Mouse (Mus musculus) T-helper 2 cell (primary cell): ENCODE measurements around the gene Tuba1c.
"Not testable (repeated sequence)": the region's sequence is repeated elsewhere in the genome, so short reads cannot be mapped to it uniquely, and the experiment has no call there.

Experiments
- in situ Hi-C: fragments of 300-600 bp; cut with MboI, MseI; formaldehyde crosslinking; loops from one replicate; pipeline ENCODE4 v1.15.1; 2025; ENCODE audit warnings: high pct_unique_total_duplicates

The Tuba1c gene

GRCm38 (mm10) chr15:99028874-99029458 lies 725 bp upstream of the Tuba1c start:
- in situ Hi-C loops: no loop called here

DNA sequence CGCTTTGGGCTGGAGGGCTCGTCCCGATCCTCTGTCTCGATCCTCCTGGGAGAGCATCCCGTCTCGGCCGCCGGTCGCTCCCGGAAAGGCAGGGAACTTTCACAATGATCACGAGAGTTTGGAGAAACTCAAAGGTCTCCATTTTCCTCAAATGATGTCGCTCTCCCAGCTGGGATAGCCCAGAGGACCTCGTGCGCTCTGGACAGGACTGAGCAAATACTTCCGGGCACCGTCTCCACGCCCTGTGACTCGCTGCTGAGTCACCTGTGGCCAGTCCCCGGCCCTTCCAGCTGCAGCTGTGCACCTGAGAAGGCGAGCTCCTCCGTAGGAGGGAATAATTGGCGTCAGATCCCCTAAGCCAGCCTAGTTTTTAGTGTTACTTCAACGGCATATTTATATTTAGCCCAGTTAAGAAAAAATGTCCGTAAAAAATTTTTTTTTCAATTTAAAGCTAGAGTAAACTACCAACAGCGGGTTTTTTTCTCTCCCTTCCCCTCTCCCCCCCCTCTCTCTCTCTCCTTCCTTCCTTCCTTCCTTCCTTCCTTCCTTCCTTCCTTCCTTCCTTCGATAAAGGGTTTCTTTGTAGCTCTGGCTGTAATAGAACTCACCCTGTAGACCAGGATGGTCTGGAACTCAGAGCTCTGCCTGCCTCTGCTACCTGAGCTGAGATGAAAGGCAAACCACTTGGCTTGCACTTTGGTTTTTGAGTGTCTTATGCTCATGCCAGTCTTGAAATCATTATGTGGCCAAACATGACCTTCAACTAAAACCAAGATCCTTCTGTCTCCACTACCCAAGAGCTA lies 1.1 kb downstream of the Tuba1c start:
- in situ Hi-C loops: loop anchor here (5.0 kb wide), 1 partner anchor 98 kb away; the partner anchor contains the start of gene Tuba1b

DNA sequence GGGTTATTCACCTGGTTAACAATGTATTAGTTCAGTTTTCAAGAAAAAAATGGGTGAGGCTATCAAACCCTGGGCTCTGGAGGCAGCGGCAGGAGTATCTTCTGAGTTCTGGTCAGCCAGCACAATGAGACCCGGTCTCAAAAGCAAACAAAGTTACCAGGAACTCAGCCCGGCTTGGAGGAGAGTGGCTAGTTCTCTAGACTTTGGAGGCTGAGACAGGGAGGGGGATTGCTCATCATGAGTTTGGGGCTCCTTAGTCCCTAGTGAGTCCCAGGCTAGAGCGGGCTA lies 1.6 kb downstream of the Tuba1c start:
- in situ Hi-C loops: loop anchor here (5.0 kb wide), 1 partner anchor 99 kb away; the partner anchor contains the start of gene Tuba1b

- in situ Hi-C loops: loop anchor here (5.0 kb wide), 1 partner anchor 100 kb away; the partner anchor contains the start of gene Tuba1b
These were observed 2.5 kb downstream of the Tuba1c start for GRCm38 (mm10) chr15:99032041-99032725.

- in situ Hi-C loops: loop anchor here (5.0 kb wide), 1 partner anchor 100 kb away; the partner anchor contains the start of gene Tuba1b
These were observed 3.1 kb downstream of the Tuba1c start for GRCm38 (mm10) chr15:99032726-99033250.

DNA sequence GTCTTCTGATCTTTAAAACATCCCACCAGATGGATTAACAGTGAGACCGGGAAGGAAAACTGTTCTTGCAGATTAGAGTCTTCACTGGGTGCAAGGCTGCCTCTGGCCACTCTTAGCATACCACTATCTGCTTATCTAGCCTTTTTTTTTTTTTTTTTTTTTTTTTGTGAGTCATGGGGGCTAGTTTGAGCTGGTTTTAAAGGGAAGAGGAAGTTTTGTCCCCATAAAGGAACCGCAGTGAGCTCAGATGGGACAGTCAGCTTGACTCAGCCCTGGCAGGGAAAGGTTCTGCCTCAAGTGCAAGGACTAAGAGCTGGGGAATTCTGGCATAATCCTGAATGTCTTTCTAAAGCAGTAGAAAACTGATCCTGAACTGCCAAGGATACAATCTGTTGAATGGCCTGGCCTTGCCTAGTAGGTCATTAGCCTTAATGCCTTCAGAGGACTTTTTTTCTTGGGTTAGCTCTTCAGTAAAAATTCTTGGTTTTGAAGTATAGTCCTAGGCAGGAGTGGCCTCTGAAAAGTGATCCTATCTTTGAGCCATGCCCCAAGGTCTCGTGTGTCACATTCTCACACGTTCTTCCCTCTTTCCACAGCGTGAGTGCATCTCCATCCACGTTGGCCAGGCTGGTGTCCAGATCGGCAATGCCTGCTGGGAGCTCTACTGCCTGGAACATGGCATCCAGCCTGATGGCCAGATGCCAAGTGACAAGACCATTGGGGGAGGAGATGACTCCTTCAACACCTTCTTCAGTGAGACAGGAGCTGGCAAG lies 4.0 kb downstream of the Tuba1c start:
- in situ Hi-C loops: loop anchor here (5.0 kb wide), 1 partner anchor 101 kb away; the partner anchor contains the start of gene Tuba1b

- in situ Hi-C loops: no loop called here
These were observed 5.7 kb downstream of the Tuba1c start for GRCm38 (mm10) chr15:99035431-99035830.

GRCm38 (mm10) chr15:99036249-99036905 lies 6.7 kb downstream of the Tuba1c start:
- in situ Hi-C loops: no loop called here

DNA sequence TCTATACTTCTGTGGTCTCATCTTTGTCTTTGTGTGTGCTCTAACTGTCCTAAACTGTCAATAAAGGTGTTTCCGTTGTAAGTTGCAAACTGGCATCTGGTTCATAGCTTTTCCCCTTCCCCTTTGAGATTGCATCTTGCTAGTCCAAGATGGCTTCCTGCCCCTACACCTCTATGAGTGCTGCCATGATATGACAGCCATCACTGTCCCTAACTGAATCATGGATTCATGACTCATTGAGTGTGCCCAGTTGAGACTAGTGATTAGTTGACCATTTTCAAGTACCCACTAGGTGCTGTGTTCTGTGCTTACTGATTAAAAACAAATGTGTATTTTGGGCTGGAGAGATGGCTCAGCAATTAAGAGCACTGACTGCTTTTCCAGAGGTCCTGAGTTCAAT lies 8.3 kb downstream of the Tuba1c start:
- in situ Hi-C loops: no loop called here

DNA sequence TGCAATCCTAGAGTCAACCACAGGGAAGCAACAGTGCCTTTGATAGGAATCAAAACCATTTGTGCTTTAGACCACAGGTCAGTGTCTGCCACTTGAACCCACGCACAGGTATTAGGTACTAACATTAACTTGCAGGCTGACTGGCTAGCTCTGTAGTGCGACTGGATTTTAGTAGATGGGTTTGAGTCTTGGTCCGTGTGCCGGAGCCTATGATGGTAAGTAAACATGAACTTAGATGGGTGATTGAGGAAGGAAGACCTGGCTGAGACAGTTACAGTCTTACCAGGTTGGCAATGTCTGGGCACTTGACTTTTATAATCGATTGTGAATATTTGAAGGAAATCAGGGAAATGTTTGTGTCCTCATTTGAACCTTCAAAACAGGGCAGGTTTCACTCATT lies 9.1 kb downstream of the Tuba1c start:
- in situ Hi-C loops: no loop called here

GRCm38 (mm10) chr15:99039306-99039705 lies 9.6 kb downstream of the Tuba1c start:
- in situ Hi-C loops: no loop called here

DNA sequence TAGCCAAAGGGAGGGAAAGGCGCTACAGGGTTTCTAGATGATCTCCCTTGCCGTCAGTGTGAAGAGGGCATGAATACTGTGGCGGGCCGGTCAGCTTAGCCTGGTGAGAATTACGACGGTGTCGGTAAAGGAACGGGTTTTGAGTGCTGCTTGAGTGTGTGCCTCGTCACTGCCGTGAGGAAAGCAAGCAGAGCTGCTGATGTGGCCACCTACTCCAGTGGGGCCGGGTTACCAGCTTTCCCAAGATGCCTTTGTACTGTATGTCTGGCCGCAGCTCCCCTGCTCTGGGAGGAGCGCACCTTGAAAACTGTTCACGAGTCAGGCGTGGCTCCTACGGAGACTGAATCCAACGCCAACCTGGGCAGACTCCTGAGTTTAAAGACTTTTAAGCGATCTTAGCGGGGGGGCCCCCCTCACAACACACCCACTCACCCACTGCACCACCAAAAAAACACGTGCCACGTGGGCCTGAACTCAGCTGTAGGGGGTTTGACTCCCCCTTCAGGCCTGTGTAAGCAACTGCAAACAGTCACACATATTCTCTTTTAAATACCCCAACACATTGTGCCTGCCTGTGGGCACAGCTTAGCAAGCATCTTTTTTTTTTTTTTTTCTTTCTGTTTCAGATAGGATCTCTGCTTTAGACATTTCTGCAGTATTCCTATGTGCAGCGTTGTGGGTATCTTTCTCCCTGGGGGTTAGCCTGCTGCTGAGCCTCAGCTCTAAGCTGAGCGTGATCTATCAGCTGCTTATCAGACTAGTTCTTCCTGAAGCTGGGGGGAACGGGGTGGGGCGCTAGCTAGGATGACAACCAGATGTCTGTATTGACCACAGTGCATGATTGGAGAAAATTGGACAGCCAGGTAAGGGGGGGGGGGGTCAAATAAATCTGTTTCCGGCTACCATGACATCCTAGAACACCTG lies 10.6 kb downstream of the Tuba1c start:
- in situ Hi-C loops: no loop called here

DNA sequence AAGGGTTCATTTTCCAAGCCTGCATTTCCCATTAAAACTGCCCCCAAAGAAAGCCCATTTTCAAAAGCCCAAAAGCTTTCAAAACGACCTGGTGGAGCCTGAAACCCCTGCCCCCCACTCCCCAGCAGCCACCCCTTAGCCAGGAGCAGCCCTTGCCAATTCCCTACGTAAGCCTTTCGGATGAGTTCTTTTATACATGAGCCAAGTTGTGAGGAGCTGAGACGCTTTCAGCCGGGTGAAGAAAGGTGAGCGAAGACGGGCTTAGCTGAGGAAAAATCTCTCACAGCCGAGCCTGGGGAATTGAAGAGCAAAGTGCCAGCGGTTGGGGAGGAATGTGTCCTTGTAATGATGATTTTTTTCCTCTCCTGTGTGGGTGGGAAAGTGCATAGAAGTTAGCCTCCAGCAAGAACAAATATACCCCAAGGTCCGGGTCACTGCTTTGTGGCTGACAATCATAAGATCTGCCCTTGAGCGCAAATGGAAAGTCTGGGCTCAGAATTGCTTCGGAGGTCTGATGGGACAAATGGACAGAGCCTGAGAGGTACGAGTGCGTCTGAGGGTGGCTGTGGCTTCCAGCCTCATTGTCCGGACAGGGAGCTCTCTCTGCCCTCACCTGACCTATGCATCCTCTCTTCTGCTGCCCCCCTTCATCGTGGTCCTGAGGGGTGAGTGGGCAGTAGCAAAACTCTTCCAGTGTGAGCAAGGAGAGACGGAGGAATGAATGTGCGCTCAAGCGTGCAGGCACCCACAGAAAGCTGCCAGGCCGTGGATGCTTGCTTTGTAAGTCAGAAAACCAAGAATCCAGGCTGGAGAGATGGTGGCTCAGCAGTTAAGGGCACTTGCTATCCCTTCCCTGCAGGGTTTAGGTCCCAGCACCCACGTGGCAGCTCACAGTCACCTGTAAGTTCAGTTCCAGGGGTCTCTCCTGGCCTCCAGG lies 11.5 kb downstream of the Tuba1c start:
- in situ Hi-C loops: no loop called here

GRCm38 (mm10) chr15:99042334-99042733 lies 12.6 kb downstream of the Tuba1c start:
- in situ Hi-C loops: no loop called here

GRCm38 (mm10) chr15:99044854-99045253 lies 15.2 kb downstream of the Tuba1c start:
- in situ Hi-C loops: no loop called here

DNA sequence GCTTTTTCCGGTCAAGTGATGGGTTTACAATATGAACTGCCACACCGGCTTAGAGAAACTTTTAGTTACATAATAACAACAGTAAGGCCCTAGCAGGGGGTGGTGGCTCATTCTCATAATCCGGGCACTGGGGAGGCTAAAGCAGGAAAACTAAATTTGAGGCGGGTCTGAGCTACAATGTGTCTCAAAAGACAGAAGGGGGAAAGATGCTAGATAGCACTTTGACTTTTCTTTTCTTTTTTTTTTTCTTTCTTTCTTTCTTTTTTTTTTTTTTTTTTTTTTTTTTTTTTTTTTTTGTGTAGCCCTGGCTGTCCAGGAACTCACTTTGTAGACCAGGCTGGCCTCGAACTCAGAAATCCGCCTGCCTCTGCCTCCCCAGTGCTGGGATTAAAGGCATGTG lies 16.0 kb downstream of the Tuba1c start:
- in situ Hi-C loops: not testable (repeated sequence)

DNA sequence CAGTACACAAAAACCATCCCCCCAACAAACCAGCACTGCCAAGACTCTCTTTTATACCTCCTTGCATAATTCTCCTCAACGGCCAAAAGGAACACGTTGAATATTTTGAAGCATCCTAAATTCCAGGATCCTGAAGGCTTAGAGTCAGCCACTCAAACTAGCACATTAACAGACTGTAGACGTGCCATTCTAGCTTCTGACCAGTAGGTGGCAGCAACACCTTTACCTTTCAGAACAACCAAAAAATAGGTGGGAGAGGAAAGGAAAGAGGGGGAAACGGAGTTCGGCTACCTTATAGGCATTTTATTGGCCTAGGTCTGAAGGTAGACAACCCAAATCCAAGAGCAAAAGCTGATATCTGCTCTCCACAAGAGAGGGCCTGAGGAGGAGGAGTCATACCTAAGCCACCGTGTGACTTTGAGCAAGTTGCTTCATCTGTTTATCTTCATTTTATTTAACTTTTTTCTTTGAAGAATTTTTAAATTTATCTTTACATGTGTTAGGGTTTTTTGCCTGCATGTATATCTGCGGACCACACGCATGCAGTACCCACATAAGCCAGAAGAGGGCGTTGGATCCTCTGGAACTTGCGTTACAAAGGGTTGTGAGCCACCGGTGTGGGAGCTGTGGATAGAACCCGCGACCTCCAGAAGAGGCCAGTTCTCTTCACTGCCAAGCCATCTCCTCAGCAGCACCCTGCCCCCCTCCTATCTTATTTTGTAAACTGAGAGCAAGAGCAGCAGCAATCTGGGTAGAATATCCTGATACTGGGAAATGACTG lies 20.0 kb downstream of the Tuba1c start:
- in situ Hi-C loops: no loop called here

- in situ Hi-C loops: no loop called here
These were observed 23.7 kb downstream of the Tuba1c start for GRCm38 (mm10) chr15:99053373-99053772.
